Comparison of ENCODE assay signal across 18 mouse cellular contexts in genomic region chr8:94470794-94471193, GRCm38 (mm10). TPM values are rescaled to one million over a fixed set of nuclear protein-coding genes. Genes with fewer than 3 reads are reported as not detected.
DNase-seq lines count a peak whose midpoint lies in the region; ATAC-seq and TF ChIP-seq lines count a peak whose summit lies in the region.
"Had no signal": no experiment of that assay in that cellular context is flagged by ENCODE, and none has a peak within 500 bp of the region (broad histone marks: within the 10 kb centered on the region; RNA-seq: fewer than 3 reads in every experiment).

No protein-coding gene starts in this region.

- 35% methylated on average over 2 of the region's 2 CpGs for WGBS in liver, adult 2 months
- 67% methylated on average over 2 of the region's 2 CpGs for WGBS in liver, embryonic 11.5 days
- 70% methylated on average over 2 of the region's 2 CpGs for WGBS in midbrain, embryonic 16.5 days

- H3K27ac ChIP-seq in liver, adult 2 months (replicated peaks; ENCODE audit: insufficient read depth, low read depth, low read length): peak overlapping the region; percentile 51
- H3K27ac ChIP-seq in liver, embryonic 11.5 days (ENCODE audit: low read depth, low read length): no peak overlapping the region
- H3K27ac ChIP-seq in midbrain, embryonic 16.5 days (ENCODE audit: low read length): no peak overlapping the region
- H3K27ac ChIP-seq: embryonic facial prominence, embryonic 12.5 days; forebrain, embryonic 15.5 days; hindbrain, embryonic 15.5 days had no signal

- no peak for ATAC-seq in liver, embryonic 11.5 days (replicated peaks; ENCODE audit: low FRiP score)
- ATAC-seq in midbrain, embryonic 16.5 days: no peak
- ATAC-seq: activated CD4-positive, CD25-positive, alpha-beta regulatory T cell, adult 4 months; forebrain, embryonic 15.5 days; intestine, embryonic 16.5 days; Patski had no signal

- H3K4me2 ChIP-seq in liver, embryonic 11.5 days: no peak overlapping the region
- no peak overlapping the region for H3K4me2 ChIP-seq in midbrain, embryonic 16.5 days (ENCODE audit: low read length)
- H3K4me2 ChIP-seq: embryonic facial prominence, embryonic 12.5 days; forebrain, embryonic 15.5 days; heart, embryonic 12.5 days; hindbrain, embryonic 15.5 days had no signal

- peak; percentile 71 for DNase-seq in adrenal gland, postnatal 10 days
- no peak for DNase-seq in adrenal gland, postnatal 4 days (ENCODE audit: low spot score in 2 of 2)
- DNase-seq in liver, adult 2 months (ENCODE audit: extremely low read depth, low read depth, low spot score): peak; percentile 66
- no peak for DNase-seq in liver, embryonic 11.5 days (ENCODE audit: low spot score)
- peak; percentile 82 for DNase-seq in adipocyte (ENCODE audit: low spot score)
- no peak for DNase-seq in thymus, postnatal 10 days (ENCODE audit: low spot score in 2 of 2)
- DNase-seq: cerebellum, adult 2 months; cerebellum, postnatal 10 days; gastrocnemius, postnatal 10 days had no signal

- no peaks in the 10 kb centered on the region for H3K9me3 ChIP-seq in liver, embryonic 11.5 days (ENCODE audit: control insufficient read depth, low read length)
- H3K9me3 ChIP-seq in midbrain, embryonic 16.5 days (replicated peaks; ENCODE audit: control insufficient read depth, low read length, poor library complexity, severe bottlenecking): no peaks in the 10 kb centered on the region
- H3K9me3 ChIP-seq: embryonic facial prominence, embryonic 12.5 days; forebrain, embryonic 15.5 days; heart, embryonic 12.5 days; hindbrain, embryonic 15.5 days had no signal

- H3K9ac ChIP-seq in liver, adult 2 months (ENCODE audit: low read depth, low read length): no peak overlapping the region
- no peak overlapping the region for H3K9ac ChIP-seq in liver, embryonic 11.5 days (ENCODE audit: low read depth, low read length)
- H3K9ac ChIP-seq in midbrain, embryonic 16.5 days (ENCODE audit: low read depth, low read length): no peak overlapping the region
- H3K9ac ChIP-seq: embryonic facial prominence, embryonic 12.5 days; forebrain, embryonic 15.5 days; heart, embryonic 12.5 days; hindbrain, embryonic 15.5 days had no signal

- no peak for TF ChIP-seq CTCF in liver, adult 2 months (IDR thresholded peaks at IDR 0.05; ENCODE audit: low read depth, low read length)

- no peaks in the 10 kb centered on the region for H3K27me3 ChIP-seq in liver, adult 2 months (ENCODE audit: control insufficient read depth, insufficient read depth, low read length)
- H3K27me3 ChIP-seq in liver, embryonic 11.5 days (replicated peaks; ENCODE audit: control insufficient read depth, insufficient read depth, low read length): no peaks in the 10 kb centered on the region
- no peaks in the 10 kb centered on the region for H3K27me3 ChIP-seq in midbrain, embryonic 16.5 days (ENCODE audit: control insufficient read depth, insufficient read depth, low read depth, low read length)
- H3K27me3 ChIP-seq: embryonic facial prominence, embryonic 12.5 days; forebrain, embryonic 15.5 days; heart, embryonic 12.5 days; hindbrain, embryonic 15.5 days had no signal

- H3K79me2 ChIP-seq in liver, adult 2 months (ENCODE audit: control insufficient read depth, insufficient read depth, low read length): no peaks in the 10 kb centered on the region

- H3K36me3 ChIP-seq in liver, adult 2 months (ENCODE audit: control insufficient read depth, insufficient read depth, low read length): peaks cover 7% of the 10 kb centered on the region
- no peaks in the 10 kb centered on the region for H3K36me3 ChIP-seq in liver, embryonic 11.5 days (ENCODE audit: control insufficient read depth, insufficient read depth, low read length)
- H3K36me3 ChIP-seq in midbrain, embryonic 16.5 days (ENCODE audit: control insufficient read depth, insufficient read depth, low read length): no peaks in the 10 kb centered on the region
- H3K36me3 ChIP-seq: embryonic facial prominence, embryonic 12.5 days; forebrain, embryonic 15.5 days; heart, embryonic 12.5 days; hindbrain, embryonic 15.5 days had no signal

- H3K4me1 ChIP-seq in liver, adult 2 months (ENCODE audit: control insufficient read depth, insufficient read depth, low read length): peaks cover 2% of the 10 kb centered on the region; the same call in 1 of the 2 replicates
- H3K4me1 ChIP-seq in liver, embryonic 11.5 days (replicated peaks; ENCODE audit: control insufficient read depth, insufficient read depth, low read length): no peaks in the 10 kb centered on the region
- H3K4me1 ChIP-seq in midbrain, embryonic 16.5 days (ENCODE audit: control insufficient read depth, insufficient read depth, low read length): no peaks in the 10 kb centered on the region
- H3K4me1 ChIP-seq: embryonic facial prominence, embryonic 12.5 days; forebrain, embryonic 15.5 days; heart, embryonic 12.5 days; hindbrain, embryonic 15.5 days had no signal

- H3K4me3 ChIP-seq in liver, adult 2 months (ENCODE audit: insufficient read depth, low read depth, low read length): no peak overlapping the region
- H3K4me3 ChIP-seq in liver, embryonic 11.5 days (ENCODE audit: low read depth, low read length): no peak overlapping the region
- no peak overlapping the region for H3K4me3 ChIP-seq in midbrain, embryonic 16.5 days (ENCODE audit: low read depth, low read length)
- H3K4me3 ChIP-seq: embryonic facial prominence, embryonic 12.5 days; forebrain, embryonic 15.5 days; heart, embryonic 12.5 days; hindbrain, embryonic 15.5 days had no signal

- no peak for TF ChIP-seq POLR2A in liver, adult 2 months (IDR thresholded peaks at IDR 0.05; ENCODE audit: extremely low read depth, insufficient read depth, low read length)

RNA-seq across cellular contexts. Expression of gene Nlrc5, which starts 36.6 kb away (rescaled TPM):
- total RNA-seq in adrenal gland, postnatal 10 days (2021): 1 to 10 TPM; 2.8 TPM
- total RNA-seq in adrenal gland, postnatal 4 days (2021): 1 to 10 TPM; 3.1 to 4.6 TPM
- total RNA-seq in liver, adult 2 months (2014; rRNA removed): 19.5 and 21.2 TPM in 2 replicates
- polyA plus RNA-seq in liver, adult 2 months (2012; rRNA removed): 6.6 and 11.6 TPM in 2 replicates
- not detected in 2 replicates for polyA plus RNA-seq in liver, embryonic 11.5 days (2014; fragmentation: Nextera tagmentation; extraction: Ambion mirVana)
- polyA plus RNA-seq in midbrain, embryonic 16.5 days (2015; fragmentation: Nextera tagmentation; extraction: Ambion mirVana): 0.49 and 0.77 TPM in 2 replicates
- total RNA-seq: MEL had no signal

Comparison
In these comparisons a context has a peak if more than half of its experiments do, and no peak if none do; other contexts are left out.
1. DNase-seq: peak in adrenal gland, postnatal 10 days (single experiment), liver, adult 2 months (single experiment) and adipocyte (single experiment); none in adrenal gland, postnatal 4 days (0 of 2), liver, embryonic 11.5 days (single experiment) and thymus, postnatal 10 days (0 of 2).